Mouse (Mus musculus) Patski (cell line): ENCODE data around the gene Elovl5. TPM values are rescaled to one million over a fixed set of nuclear protein-coding genes. Genes with fewer than 3 reads are reported as not detected.

Experiments
- ATAC-seq: fragments of 100-300 bp; one replicate; pipeline ENCODE4 v1.8.0; 2021
- CTCF ChIA-PET: fragments of 350-600 bp; sonication (Branson Sonifier 250); formaldehyde crosslinking; loops from one replicate; lab custom pipeline; 2022; ENCODE audit warnings: inconsistent platforms; lab: Charles Lee
- POLR2A ChIA-PET: fragments of 350-600 bp; sonication (Branson Sonifier 250); formaldehyde crosslinking; loops from one replicate; lab custom pipeline; 2022; ENCODE audit warnings: antibody characterized with exemption, inconsistent platforms; lab: Charles Lee
- DNase-seq: peaks from one replicate; pipeline ENCODE4 v3.0.0-alpha.2; 2011; ENCODE audit warnings: low read depth, low spot score
- H3K27me3 ChIP-seq: fragments of 371-371 bp; one replicate; pipeline ENCODE4 v1.5.1; 2021
- CTCF ChIP-seq: fragments of 100-300 bp; IDR thresholded peaks from one replicate; pipeline ENCODE4 v1.5.1; 2021
- in situ Hi-C: fragments of 300-500 bp; cut with MboI; formaldehyde crosslinking; loops from 3 replicates; pipeline ENCODE4 v1.11.1; 2018; ENCODE audit warnings: low pct_unique_long_range_greater_than_20kb, mixed read lengths
- polyA plus RNA-seq: library from polyadenylated mRNA; unstranded; gene quantifications from one replicate; pipeline ENCODE4 v1.2.3, GENCODE M21; 2021

The Elovl5 gene
- polyA plus RNA-seq, 1 experiment from 2014 or later, result 65.1 TPM

GRCm38 (mm10) chr9:77954496-77954895, 37.3 kb downstream of the Elovl5 start:
- ChIA-PET CTCF (no interaction called here), POLR2A (no interaction called here)
- H3K27me3 ChIP-seq, result no peaks in the 10 kb centered on the region
- in situ Hi-C loops, result no loop called here
- ATAC-seq, result no peak
- no peak for DNase-seq
- TF ChIP-seq CTCF, result no peak

- in situ Hi-C loops, result no loop called here
- ATAC-seq, result no peak
- DNase-seq, result no peak
- CTCF ChIA-PET, result no interaction called here
- no peak for TF ChIP-seq CTCF
- no peaks in the 10 kb centered on the region for H3K27me3 ChIP-seq
- POLR2A ChIA-PET, result no interaction called here
Observed at GRCm38 (mm10) chr9:77954981-77955380, 37.8 kb downstream of the Elovl5 start.

- DNase-seq, result no peak
- ATAC-seq, result no peak
- CTCF ChIA-PET, result no interaction called here
- in situ Hi-C loops, result no loop called here
- TF ChIP-seq CTCF, result no peak
- no peaks in the 10 kb centered on the region for H3K27me3 ChIP-seq
- POLR2A ChIA-PET, result no interaction called here
Observed at GRCm38 (mm10) chr9:77955511-77955910, 38.3 kb downstream of the Elovl5 start.

DNA sequence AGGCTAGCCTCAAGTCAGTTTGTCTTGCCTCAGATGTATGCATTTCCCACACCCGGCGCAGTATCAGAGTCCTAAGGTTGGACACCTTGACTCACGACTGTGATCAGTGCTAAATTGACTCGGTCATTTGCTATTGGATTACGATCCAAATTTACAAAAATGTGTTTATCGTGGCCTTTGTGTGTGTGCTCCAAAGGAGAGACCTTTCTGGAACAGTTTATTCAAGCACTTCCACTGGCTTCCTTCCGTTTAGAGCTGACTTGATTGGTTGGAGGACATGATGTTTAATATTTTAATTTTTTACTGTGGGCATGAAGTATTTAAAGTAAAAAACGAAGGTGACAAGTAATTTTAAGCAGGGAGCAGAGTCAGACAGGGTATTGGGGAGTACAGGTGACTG, 38.8 kb downstream of the Elovl5 start:
- no peak for ATAC-seq
- ChIA-PET CTCF (no interaction called here), POLR2A (no interaction called here)

DNA sequence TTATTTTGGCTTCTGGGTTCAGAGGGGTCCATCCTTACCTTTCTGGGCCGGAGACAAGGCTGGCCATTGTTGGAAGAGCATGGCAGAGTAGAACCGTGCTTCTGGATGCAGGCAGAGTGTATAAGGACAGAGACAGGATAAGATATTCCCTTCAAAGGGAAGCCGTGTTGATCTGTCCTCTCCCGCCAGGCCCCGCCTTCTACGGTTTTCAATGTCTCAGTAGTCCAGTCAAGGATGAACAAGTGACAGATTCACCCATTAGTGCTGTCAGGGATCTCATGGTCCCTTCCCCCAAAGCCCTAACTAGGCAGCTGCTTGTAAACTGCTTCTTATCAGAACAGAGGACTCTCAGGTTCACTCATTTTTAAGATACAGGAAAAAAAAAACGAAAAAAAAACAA, 41.2 kb downstream of the Elovl5 start:
- POLR2A ChIA-PET, result no interaction called here
- ATAC-seq, result no peak
- DNase-seq, result no peak
- CTCF ChIA-PET, result interaction anchor here (0.9 to 1.4 kb wide), 2 partner anchors 10 to 43 kb away, joined by 3 to 4 read pairs; no protein-coding TSS in a partner anchor
- no peaks in the 10 kb centered on the region for H3K27me3 ChIP-seq
- TF ChIP-seq CTCF, result no peak
- in situ Hi-C loops, result no loop called here

More for the DNA sequence above, 38.8 kb downstream of the Elovl5 start:
- no peaks in the 10 kb centered on the region for H3K27me3 ChIP-seq
- in situ Hi-C loops, result no loop called here
- no peak for DNase-seq
- no peak for TF ChIP-seq CTCF

- in situ Hi-C loops, result no loop called here
- no peak for ATAC-seq
- no peak for DNase-seq
- CTCF ChIA-PET, result interaction anchor here (0.8 to 1.4 kb wide), 2 partner anchors 22 to 38 kb away, joined by 3 to 4 read pairs; no protein-coding TSS in a partner anchor
- POLR2A ChIA-PET, result no interaction called here
- H3K27me3 ChIP-seq, result no peaks in the 10 kb centered on the region
- no peak for TF ChIP-seq CTCF
Observed at GRCm38 (mm10) chr9:77959759-77960158, 42.6 kb downstream of the Elovl5 start.

GRCm38 (mm10) chr9:77961350-77961749, 44.2 kb downstream of the Elovl5 start:
- DNase-seq (no peak), ATAC-seq (no peak)
- no peaks in the 10 kb centered on the region for H3K27me3 ChIP-seq
- ChIA-PET CTCF (no interaction called here), POLR2A (interaction anchor here (0.6 kb wide), 1 partner anchor 139 kb away, joined by 3 read pairs; no protein-coding TSS in a partner anchor)
- in situ Hi-C loops, result no loop called here
- no peak for TF ChIP-seq CTCF

GRCm38 (mm10) chr9:77964084-77964483, 46.9 kb downstream of the Elovl5 start:
- in situ Hi-C loops, result no loop called here
- CTCF ChIA-PET, result no interaction called here
- ATAC-seq (no peak), DNase-seq (no peak)
- POLR2A ChIA-PET, result no interaction called here
- TF ChIP-seq CTCF, result no peak
- H3K27me3 ChIP-seq, result no peaks in the 10 kb centered on the region

DNA sequence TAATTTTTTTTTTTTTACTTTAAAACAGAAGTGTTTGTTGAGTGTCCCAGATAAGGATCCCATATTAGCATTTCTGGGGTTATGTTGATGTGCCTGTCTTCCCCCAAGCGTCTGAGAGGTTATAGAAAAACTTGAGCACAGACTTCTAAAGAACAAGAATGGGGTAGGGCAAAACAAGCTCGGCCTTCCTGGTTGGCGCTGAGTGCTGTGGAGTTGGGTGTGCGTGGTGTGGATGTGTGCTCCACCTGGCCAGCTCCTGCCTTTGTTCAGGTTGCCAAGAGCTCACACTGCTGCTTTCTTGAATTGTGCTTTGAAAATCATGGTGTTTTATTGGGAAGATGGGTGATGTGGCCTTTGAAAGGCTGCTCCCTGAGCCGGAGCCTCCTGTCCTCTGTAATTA, 48.1 kb downstream of the Elovl5 start:
- TF ChIP-seq CTCF, result no peak
- DNase-seq (no peak), ATAC-seq (no peak)
- POLR2A ChIA-PET, result interaction anchor here (0.6 kb wide), 1 partner anchor 243 kb away, joined by 3 read pairs; no protein-coding TSS in a partner anchor
- no peaks in the 10 kb centered on the region for H3K27me3 ChIP-seq
- in situ Hi-C loops, result no loop called here
- CTCF ChIA-PET, result no interaction called here

DNA sequence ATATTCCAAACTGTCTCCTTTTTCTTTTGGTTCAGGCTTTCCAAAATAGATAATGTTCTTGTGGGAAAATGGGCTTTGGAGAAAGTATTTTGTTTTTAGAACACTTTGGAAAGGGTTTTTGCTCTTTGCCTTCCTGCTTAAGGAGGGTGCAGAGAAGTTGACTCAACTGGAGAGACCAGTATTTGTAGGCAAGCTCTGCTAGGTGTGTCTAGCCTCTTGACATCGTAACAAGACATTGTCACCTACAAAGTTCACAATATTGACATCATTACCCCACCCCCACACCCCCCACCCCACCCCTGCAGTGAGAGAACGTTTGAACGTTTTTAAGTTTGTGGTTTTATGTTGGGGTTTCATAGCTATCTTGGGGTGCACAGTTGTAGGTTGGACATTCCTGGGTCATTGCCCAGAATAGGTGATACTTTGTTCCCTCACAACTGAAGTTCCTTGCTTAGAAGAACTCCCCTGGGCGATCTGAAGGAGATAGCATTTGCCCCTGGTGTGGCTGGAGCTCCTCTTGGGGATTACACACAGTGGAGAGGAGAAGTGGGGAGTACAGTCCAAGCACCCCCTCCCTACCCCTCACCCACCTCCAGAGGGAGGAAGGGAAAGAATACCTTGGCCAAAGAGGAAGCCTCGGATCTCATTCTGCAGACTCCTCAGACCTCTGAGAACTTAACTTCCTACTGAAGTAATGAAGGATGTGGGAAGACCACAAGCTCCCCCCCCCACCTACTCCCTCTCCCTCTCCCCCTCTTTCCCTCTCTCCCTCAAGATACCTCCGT, 48.8 kb downstream of the Elovl5 start:
- CTCF ChIA-PET, result no interaction called here

GRCm38 (mm10) chr9:77966861-77967260, 49.7 kb downstream of the Elovl5 start:
- ChIA-PET CTCF (interaction anchor here (1.0 to 1.7 kb wide), 2 partner anchors 12 to 27 kb away, joined by 4 read pairs; no protein-coding TSS in a partner anchor), POLR2A (no interaction called here)
- no peak for TF ChIP-seq CTCF
- in situ Hi-C loops, result no loop called here
- H3K27me3 ChIP-seq, result no peaks in the 10 kb centered on the region
- DNase-seq, result no peak
- no peak for ATAC-seq

More for the DNA sequence above, 48.8 kb downstream of the Elovl5 start:
- ATAC-seq (no peak), DNase-seq (no peak)
- POLR2A ChIA-PET, result interaction anchor here (0.6 kb wide), 1 partner anchor 243 kb away, joined by 3 read pairs; no protein-coding TSS in a partner anchor
- no peak for TF ChIP-seq CTCF
- no peaks in the 10 kb centered on the region for H3K27me3 ChIP-seq
- in situ Hi-C loops, result no loop called here
